Mouse (Mus musculus) spleen, adult 2 months (tissue): Measurements from ENCODE around the gene Hoxb6.

Source experiments
- CTCF ChIP-seq: fragments of 200-500 bp; IDR thresholded peaks from 2 replicates; pipeline ENCODE4 v1.5.1; 2011; ENCODE audit warnings: mild to moderate bottlenecking, inconsistent platforms; ENCODE audit not compliant: insufficient read depth, insufficient read length, insufficient replicate concordance; ENCODE audit errors: extremely low read depth
- POLR2A ChIP-seq: fragments of 200-500 bp; IDR thresholded peaks from 2 replicates; pipeline ENCODE4 v1.6.1; 2011; ENCODE audit warnings: low read depth, low read length, inconsistent platforms

DNA sequence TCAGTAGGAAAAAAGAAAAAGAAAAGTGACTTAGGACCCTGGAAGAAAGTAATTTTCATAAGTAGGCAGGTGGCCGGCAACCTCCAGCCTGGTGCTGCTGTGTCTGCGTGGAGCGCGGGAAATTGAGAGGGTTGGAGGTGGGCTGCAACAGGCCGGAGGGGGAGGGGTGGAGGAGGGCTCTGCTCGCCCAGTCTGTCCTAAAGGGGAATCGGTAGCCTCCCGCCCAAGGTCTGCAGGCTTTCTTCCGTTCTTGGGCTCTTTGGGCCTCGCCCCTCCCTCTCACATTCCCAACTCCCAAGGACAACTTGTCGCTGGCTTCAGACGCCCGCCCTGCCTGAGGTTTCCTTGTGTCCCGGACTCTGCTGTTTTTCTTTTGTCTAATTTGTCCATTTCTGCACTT, 41.4 kb upstream of the Hoxb6 start:
- no peak for TF ChIP-seq POLR2A
- no peak for TF ChIP-seq CTCF
